Mouse (Mus musculus) bone marrow, adult 2 months (tissue): Measurements from ENCODE around the gene Selenos.

ENCODE experiments used
- CTCF ChIP-seq: fragments of 200-500 bp; IDR thresholded peaks from 2 replicates; pipeline ENCODE4 v1.5.1; 2011; ENCODE audit warnings: low read length, control low read depth; ENCODE audit not compliant: control insufficient read depth, insufficient read depth
- POLR2A ChIP-seq: fragments of 200-500 bp; IDR thresholded peaks from 2 replicates; pipeline ENCODE4 v1.6.1; 2011; ENCODE audit warnings: low read depth, mild to moderate bottlenecking, control low read depth, low read length, borderline replicate concordance; ENCODE audit not compliant: control insufficient read depth

DNA sequence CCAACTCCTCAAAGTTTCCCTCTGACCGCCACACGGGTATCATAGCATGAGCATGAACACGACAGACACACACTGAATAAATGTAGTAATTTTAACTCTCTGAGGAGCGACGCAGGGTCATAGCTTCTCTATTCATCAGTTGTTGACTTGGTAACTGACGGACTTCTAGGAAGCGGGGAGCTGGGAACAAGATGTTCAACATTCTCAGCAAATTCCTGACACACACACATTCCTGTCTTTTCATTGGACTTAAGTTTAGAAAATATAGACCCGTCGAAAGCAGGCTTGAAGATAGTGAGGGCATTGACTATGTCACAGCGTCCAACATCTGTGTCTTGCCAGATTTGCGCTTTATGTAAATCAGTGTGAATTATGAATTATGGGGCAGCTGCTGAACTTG, 27.8 kb downstream of the Selenos start:
- no peak for TF ChIP-seq CTCF
- TF ChIP-seq POLR2A, result no peak
